Mouse (Mus musculus) embryo, embryonic 10 days (tissue): ENCODE measurements around the gene Pttg1.

ENCODE experiments used
- DNase-seq: peaks from one replicate; pipeline ENCODE4 v3.0.0-alpha.2; 2015; ENCODE audit warnings: low spot score

The Pttg1 gene

DNA sequence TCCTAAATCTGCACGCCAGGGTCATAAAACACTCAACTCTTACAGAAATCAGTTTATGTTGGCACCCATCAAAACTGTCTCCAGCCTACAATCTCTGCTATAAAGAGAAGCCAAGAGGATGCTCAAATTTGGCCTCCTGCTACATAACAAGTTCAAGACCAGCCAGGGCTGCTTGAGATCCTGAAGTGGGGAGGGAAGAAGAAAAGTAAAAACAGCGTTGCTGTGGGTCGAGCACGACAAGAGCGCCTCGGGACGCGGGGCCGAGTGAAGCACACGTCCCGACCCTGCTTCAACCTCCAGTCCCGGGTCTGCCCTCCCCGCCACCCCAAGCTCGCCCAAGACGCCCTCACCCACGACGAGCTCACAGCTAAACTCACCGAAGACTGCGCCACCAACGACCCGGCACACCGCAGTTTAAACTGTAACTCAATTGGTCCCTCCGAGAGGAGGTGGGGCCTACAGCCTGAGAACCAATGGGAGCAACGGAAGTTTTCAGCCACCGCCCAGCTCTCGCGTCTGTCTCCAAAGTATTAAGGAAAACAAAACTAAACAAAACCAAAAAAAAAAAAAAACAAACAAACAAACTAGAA is at the start of gene Pttg1:
TSS of gene Pttg1 (minus strand) at position 428 of the 590 bp plus-strand sequence.
- DNase-seq, result peak; percentile 94

DNA sequence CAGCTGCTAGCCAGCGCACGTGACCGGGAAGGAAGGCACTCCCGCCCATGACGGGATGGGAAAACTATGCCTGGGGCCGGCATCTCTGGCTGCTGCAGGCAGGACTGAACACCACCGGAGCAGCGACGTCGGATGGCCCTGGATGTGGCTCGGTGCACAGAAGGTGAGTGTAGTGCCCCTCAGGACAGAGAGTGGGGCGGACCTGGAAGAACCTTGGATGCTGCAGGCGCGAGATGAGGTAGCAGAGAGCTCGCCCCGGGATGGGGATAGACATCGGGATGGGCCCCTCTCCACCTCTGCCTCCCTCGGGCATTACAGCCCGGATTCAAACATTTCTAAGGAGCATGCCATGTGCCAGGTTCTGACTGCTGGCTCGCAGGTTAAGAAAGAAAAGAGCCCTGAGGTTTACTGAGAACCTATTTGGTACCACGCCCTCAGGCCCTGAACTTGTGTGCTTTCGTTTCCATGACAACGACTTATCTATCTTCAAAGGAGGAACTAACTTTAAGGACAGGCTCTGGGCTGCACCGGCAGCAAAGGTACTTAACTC is 48.2 kb upstream of the Pttg1 start, which contains the start of gene C1qtnf2:
TSS of gene C1qtnf2 (plus strand) at position 52 of the 550 bp plus-strand sequence.
- DNase-seq, result peak; percentile 69

DNA sequence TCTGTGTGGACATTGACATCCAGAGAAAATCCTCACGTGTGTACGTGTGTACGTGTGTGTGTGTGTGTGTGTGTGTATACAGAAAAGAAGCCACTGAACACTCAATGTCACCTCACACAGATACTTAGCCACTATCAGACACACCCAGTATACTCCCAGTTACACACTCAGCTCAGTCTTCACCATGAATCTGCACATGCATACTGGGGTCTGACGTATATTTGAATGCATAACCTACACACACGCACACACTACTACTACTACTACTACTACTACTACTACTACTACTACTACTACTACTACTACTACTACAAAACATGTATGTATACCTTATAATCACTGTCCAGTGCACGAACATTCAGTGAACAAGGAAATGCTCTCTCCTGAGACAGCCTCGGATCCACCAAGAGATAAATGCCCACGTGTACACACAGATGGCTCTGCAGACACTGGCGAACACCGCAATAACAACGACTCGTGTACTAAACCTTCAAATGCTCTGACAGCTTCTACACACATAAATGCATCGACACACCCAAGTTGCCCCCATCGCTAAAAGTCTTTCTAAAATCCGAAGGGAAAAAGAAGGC is 47.7 kb upstream of the Pttg1 start:
- no peak for DNase-seq

DNA sequence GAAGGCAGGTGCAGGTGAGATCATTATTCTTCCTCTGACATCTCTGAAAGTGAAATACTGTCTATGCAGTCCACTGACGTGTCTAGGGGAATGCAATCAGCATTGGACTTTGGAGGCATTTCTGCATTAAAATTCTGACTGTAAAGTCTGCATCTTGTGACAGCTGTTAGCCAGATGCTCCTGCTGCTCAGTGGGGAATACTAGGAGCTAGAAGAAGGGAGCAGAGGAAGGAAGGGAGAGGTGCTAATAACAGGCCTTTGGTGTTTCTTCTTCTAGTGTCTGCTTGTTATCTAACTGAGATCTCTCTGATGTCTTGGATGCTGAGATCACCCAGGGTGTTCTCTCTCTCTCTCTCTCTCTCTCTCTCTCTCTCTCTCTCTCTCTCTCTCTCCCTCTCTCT is 47.1 kb upstream of the Pttg1 start:
- DNase-seq, result no peak

DNA sequence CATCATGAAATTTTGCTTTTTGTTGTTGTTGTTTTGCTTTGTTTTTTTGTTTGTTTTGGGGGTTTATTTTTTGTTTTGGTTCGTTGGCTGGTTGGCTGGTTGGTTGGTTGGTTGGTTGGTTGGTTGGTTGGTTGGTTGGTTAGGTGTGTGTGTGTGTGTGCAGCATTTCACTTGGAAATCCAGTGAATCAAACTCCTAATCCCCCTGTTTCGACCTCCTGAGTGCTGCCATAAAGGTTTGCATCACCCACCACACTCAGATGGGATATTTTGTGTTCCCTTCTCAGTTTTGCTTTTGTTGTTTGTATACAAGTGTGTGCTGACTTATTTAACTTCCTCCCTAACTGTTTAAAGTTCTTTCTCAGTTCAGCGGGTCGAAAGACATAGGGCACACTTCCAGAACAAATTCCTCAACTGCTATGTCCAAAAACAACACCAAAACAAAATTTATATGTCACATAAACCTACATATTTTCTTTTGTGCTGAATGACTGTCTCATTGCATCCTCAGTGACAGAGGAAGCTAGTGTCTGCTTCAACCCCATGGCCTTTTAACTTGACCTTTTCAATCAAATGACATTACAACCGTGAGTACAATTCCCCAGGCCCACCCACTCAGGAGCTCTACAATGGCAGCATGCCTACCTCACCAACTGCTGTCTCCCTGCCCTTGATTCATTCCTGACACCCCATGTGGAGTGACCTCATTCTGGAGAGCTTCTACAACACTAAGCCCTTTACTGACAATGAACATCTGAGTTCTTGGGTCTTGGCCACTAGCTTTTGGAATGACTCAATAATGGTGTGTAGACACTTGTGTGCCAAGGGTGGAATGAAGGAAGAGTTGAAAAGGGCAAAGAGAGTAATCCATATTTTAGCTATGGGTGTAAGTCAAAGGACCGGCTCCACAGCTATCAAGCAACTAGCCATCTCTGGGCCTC is 45.1 kb upstream of the Pttg1 start:
- no peak for DNase-seq

DNA sequence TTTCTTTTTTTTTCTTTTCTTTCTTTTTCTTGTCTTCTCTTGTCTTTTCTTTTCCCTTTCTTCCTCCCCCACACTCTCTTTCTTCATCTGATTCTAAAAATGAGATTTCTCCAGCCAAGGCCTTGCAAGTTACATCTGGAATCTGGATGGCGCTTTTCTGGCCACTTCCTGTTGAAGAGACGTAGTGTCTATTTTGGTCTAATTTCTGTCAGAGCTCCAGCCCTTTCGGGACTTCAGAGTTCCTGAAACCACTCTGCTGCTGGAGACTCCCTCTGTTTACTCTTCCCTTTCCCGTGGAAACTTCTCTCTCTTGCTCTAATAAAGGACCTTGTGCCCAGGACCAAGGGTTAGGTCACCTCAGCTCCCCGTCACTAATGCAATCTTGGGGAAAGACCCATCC is 44.1 kb upstream of the Pttg1 start:
- DNase-seq, result no peak

DNA sequence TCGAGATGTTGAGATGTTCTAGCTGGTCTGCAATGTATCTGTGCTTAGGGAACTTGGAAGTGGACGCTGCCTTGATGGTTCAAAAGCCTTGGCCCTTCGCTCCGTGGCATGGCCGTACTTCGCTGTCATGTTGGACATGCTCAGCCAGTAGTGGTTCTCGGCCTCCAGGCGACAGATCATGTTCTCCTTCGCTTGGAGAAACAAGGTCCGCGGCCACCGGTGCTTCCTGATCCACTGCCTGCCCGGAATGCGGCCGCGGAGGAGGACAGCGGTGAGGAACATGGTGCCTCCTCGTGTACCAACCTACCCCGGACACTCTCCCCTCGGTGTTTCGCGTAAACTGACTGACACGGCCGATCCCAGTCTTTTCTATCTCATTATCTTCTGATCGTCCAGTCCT is 37.2 kb upstream of the Pttg1 start:
- no peak for DNase-seq

DNA sequence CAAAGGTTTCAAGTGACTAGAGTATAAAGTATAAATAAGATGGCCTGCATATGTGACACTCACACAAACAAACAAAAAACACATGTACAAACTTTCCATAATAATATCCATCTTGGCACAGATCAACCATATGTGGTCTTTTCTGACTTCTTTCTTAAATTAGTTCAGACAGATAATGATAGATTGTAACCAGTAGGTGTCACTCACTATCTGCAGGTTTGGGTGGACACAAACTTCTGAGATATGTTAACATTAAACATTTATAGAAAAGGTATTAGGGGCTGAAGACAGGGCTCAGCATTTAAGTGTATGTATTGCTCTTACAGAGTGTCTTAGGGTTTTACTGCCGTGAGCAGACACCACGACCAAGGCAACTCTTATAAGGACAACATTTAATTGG is 26.2 kb upstream of the Pttg1 start:
- DNase-seq, result no peak

DNA sequence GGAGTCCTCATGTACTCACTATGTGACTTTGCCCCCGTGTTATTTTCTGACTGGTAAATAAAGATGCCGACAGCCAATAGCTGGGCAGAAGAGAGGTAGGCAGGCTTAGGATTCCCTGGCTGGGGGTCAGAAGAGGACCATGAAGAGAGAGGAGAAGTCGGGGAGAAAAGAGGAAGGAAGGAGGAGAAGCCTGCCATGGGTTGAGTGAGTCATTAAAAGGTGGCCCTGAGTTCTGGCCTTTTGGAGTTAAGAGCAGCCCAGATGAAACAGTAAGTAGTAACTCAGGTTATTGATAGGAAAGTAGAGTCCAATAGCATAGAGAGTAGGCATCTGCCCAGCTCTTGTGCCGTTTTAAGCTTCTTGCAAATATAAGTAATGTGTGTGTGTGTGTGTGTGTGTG is 25.3 kb upstream of the Pttg1 start:
- no peak for DNase-seq

DNA sequence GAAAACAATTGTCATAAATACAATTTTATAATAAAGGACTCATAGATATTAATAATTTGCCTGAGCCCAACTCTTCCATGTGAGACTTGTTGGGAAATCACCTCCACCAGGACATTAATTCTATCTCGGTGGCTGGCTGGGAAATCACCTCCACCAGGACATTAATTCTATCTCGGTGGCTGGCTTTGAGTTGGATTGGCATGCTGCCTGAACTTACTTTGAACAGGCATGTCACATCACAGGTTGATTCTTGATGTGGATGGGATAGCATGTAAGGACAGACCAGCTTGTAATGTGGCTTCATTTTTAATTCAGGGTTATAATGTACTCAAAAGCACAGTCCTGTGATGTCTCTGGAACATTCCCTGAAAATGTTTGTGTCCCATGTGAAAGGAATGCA is 23.9 kb upstream of the Pttg1 start:
- no peak for DNase-seq

DNA sequence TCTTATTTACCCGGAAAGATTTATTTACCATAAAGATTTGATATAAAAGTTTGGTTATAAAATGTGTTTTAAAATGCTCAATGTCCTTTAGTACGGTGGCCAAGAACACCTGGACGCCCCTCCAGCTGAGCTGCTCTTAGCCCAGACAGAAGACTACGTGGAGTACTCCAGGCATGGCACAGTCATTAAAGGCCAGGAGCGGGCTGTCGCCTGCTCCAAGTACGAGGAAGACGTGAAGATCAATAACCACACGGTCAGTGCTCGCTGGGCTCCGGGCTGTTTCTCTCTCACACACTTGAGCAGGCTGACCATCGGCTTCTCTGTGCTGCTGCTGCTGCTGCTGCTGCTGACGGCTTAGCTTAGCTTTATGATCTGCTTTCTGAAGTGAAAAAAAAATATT is 17.1 kb upstream of the Pttg1 start:
- DNase-seq, result no peak

DNA sequence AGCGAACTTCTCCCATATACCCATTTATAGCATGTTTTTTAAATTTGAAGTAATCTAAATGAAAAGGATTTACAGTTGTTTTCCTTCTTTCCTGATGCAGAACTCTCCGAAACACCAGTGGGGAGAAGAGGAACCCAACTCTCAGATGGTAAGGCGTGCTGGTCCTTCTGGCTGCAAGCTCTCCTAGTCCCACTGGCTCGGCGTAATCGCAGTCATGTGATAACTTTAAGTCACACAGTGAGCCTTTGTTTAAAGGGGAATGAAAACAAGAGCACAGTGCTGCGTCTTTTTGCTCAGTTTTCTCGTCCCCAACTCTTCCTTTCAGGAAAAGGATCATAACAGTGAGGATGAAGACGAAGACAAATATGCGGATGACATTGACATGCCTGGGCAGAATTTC is 15.1 kb upstream of the Pttg1 start:
- DNase-seq, result no peak

DNA sequence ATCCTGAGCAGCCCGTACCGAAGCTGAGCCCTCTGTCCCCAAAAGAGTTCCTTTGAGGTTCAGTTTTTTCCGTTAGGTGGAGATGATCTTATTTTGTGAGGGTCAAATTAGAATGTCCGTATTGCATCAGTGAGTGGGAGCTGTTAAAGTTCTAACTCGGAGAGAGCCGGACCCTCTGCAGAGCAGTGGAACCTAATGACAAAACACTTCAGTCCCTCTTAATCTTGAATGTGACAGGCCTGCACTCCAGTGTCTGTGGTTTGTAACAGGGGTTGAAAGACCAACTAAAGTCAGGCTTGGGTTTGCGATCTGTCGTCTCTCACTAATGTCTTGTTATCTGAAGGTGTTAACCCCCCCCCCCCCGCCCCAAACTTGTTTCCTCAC is 8.0 kb upstream of the Pttg1 start:
- no peak for DNase-seq

DNA sequence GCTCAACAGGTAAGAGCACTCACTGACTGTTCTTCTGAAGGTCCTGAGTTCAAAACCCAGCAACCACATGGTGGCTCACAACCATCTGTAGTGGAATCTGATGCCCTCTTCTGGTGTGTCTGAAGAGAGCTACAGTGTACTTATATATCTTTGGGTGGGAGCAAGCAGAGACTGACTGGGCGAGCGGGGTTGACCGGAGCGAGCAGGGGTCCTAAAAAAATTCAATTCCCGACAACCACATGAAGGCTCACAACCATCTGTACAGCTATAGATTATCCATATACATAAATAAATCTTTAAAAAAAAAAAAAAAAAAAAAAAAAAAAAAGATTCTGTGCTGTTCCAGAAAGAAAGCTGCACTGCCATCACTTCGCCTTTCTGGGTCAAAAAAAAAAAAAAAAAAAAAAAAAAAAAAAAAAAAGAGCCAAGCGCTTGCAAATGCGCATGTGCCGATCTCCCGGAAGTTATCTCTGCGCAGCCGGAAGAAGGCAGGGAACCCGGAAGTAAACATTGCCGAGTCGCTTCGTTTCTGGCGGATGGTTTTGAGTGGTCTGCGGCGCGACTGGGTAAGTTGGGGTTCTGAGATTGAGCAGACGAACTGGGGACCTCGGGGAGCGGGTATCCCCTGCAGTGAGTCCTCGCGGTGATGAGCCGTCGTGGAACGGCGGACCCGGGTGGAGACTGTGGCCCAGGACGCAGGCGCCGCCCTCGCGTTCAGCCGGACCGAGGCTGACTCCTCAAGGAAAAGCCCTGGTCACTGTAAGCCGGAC is 7.4 kb upstream of the Pttg1 start, which contains the start of gene Slu7:
TSS of gene Slu7 (plus strand) at position 491 of the 770 bp plus-strand sequence.
- peak; percentile 86 for DNase-seq

DNA sequence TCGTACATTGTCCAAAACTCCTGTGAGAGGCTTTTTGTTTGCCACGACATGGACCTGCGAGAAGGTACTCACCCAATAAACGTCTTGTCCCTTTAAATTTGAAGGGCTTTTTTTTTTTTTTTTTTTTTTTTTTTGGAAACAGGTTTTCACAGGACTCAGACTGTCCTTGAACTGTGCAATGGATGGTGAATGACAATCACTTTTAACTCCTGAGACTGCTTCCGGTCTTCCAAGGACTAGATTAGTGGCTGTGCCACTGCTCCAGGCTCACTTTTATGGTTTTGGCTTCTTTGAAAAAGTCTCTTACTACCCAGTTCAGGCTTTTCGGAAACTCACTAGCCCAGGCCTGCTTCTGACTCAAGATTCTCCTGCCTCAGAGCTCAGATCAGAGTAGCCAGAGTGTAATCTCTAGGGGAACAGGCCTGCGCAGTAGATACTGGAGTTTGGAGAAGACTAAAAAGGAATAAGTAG is 398 bp upstream of the Pttg1 start:
- peak; percentile 36 for DNase-seq

DNA sequence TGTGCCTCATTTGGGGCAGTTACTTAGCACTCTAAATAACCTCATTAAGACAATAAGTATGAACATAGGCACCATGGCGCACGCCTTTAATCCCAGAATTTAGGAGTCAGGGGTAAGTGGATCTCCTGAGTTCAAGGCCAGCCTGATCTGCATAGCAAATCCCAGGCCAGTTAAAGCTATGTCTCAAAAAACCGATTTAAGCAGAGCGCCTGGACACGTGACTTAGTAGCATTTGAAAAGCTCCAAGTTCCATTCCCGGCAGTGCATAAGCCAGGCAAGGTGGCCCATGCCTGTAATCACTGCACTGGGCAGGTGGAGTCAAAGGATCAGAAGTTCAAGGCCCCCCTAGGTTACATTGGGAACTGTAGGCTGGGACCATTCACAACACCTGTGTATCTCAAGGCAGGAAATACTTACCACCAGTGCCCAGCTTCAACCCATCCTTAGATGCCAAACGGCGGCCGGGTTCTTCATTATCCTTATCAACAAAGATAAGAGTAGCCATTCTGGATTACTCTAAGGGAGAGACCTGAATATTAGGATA is 813 bp downstream of the Pttg1 start:
- no peak for DNase-seq

DNA sequence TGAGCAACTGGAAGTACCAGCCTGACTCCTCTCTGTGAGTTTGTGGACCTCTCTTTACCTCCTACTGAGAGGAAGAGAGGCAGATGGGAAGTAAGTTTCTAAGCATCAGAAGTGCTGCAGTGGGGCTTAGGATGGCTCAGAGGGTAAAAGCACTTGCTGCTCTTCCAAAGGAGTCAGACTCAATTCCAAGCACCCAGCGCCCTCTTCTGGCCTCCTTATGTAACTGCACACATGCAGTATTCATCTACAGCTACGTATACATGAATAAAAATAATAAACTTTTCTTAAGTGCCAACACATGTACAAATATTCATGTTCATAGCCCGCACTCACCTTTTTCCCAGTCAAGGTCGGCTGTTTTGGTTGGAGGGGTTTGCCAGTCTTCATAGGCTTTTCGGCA is 1.7 kb downstream of the Pttg1 start:
- no peak for DNase-seq

DNA sequence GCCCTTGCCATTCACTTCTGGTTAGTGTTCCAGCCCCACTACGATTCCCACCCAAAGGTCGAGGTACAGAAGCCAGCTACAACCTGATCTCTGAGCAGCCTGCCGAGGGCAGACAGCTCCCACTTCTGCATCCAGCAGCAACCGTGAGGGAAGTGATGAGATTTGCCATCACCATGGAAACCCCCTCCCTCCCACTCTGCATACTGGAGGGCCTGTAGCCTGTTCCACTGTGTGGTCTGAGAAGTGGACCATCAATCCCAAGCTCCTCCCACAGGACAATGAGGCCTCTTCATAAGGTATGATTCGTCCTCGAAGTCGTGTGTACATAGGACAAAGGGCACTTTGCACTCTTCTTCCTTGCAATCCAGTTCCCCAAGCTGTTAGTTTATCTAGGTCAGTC is 8.8 kb downstream of the Pttg1 start:
- no peak for DNase-seq

DNA sequence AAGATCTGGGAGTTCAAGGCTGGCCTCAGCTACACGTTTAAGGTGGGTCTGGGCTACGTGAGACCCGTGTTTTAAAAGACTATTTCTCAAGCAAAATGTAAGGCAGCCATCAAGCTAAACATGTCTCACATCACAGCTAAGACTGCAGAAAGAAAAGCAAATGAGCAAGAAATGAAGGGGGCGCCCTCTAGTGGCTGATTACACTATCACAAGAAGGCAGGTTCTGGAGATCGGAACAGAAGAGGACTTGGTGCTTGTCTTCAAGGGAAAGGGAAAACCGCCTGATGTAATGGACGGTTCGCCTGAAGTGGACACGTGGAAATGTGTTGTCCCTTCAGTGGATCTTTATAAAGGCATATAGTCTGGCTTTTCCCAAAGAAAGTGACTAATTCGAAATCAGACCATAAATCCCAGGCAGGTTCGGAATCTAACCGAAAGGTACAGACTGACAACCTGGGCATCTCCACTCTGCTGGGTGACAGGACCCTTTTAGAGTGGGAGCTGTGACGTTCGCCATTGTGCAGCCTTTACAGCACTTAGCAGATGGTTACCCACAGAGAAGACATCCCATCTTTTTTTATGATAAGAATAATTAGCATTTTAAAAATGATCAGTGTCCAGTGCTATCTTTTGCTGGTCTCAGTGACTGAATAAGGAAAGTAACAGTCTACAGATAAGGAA is 13.1 kb downstream of the Pttg1 start:
- peak; percentile 79 for DNase-seq

DNA sequence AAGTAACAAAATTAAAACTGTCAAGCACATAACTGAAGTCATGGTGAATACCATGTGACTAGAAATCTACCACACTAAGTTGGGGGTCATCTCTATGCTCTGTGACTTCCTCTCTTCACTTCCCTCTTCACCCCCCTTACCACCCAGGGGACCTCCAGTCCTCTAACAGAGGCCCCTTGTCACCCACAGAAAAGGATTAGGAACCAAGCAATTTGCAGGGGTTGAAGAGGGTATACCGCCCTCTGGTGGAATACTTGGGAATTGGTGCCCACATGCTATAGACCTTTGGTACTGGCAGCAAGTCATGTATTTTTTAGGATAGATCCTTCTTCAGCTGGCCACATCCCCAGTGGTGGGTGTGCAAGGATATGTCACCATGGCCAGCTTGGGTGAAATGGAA is 14.6 kb downstream of the Pttg1 start:
- peak; percentile 64 for DNase-seq

DNA sequence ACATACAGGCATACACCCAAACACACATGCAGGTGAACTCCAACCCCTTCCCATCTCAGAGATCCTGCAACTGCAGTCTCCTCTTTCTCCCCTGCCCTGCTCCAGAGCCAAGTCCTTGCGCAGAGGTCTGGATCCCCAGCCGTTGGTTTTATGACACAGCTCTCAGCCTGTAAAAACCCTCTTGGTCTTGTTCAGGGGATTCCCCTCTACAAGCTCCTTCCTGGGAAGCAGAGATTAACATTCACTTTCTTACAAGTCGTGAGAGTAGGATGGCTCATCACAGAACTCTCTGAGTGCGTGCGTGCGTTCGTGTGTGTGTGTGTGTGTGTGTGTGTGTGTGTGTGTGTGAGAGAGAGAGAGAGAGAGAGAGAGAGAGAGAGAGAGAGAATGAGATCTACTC is 15.8 kb downstream of the Pttg1 start:
- no peak for DNase-seq
